Mouse (Mus musculus) R1 (cell line): ENCODE results near the gene Trim60.
A peak's percentile ranks its signal among the peaks of the same experiment; 100 is the strongest.
"Not testable (repeated sequence)": the region's sequence is repeated elsewhere in the genome, so short reads cannot be mapped to it uniquely, and the experiment has no call there.

Source experiments
- DNase-seq: peaks from one replicate; pipeline ENCODE4 v3.0.0-alpha.2; 2018; ENCODE audit warnings: low read depth, low spot score

Trim60 gene

DNA sequence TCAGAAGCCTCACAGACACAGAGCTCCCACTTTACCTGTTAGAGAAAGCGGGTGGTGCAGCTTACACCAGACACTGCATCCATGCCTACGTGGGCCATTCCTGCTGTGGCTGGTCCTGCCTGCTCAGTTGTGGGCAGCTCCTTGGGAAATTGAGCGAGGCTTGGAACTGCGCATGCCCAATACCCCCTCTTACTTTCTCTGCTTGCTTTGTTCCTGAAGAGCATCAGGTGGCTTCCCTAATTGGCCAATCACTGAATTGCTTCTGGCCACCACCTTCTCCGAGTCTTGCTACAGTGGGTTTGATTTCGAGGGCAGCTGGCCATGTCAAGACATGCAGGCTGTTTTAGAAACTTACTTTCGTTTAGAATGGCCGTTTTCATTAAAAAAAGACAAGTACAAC is at the start of gene Trim60, which contains the start of gene Trim61:
Gene Trim60, minus strand, starts transcription at position 162 of the 400 bp plus-strand sequence.
Gene Trim61, minus strand, starts transcription at position 101 of the 400 bp plus-strand sequence.
- no peak for DNase-seq

DNA sequence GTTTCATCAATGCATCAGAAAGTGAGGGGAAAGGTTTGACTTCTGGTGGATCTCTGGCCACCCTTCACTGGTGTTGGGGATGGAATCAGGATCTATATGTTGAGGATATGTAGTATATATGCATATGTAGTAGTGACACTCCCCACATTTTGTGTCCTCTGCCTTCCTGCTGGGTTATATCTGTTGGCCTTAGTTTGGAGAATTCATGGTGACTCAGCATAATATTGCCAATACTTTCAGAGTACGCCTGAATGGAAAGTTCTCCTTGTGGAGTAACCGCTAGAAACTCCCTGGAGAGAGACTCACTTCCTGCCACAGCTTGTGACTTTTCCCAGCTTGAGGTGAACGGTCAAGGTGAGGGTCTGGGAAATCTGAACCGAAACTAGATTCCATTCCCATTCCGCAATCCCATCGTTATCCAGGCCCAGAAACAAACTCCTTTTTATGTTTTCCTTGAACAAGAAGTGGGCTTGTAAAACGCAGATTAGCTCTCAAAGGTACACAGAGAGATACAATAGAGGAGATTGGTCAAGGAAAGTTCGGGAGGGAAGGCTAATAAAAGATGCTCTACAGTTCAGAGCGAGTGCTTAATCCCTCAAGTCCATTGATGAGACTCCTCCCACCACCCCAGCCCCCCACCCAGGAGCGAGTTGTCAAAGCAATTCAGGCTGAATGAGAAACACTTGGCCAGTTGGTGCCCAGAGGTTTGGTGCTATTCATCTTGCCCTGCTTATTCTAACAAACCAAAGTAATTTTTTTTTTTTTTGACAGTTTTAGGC is 49.5 kb upstream of the Trim60 start:
- peak; percentile 97 for DNase-seq

- no peak for DNase-seq
Measured at GRCm38 (mm10) chr8:65067031-65067430, 48.6 kb upstream of the Trim60 start.

DNA sequence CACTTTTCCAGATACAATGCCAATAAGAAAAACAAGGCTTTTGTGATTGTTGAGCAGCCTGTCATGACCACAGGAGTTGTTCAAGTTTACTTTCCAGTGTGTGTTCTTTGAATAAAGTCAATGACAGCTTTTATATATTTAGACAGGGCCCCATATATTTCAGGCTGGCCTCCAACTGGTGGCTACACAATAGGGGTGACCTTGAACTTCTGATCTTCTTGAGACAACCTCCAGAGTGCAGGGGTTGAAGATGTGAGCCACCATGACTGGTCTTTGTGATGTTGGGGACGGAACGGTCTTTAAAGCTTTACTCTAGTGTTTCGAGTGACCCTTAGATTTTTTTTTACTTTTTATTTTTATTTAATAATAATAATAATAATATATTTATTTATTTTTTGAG is 47.2 kb upstream of the Trim60 start:
- DNase-seq = peak; percentile 71

DNA sequence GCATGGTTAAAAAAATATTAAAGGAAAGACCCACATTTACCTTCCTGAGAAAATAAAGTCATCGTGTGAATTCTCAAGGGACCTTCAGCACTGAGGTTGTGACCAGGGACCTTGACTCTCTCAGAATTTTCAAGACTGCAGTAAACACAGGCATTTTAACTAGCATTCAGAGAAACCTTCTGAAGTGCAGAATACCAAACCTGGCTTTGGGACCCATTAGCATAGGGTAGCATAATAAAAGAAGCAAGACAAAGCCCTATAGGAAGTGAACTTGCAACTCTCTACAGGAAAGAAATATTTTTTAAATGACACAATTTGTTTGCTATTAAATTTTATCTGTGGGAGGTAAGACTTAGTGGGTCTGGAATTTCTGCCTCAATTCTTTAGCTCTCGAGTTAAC is 45.7 kb upstream of the Trim60 start:
- peak; percentile 94 for DNase-seq

- peak; percentile 78 for DNase-seq
Measured at GRCm38 (mm10) chr8:65062195-65062594, 43.8 kb upstream of the Trim60 start.

- peak; percentile 57 for DNase-seq
Measured at GRCm38 (mm10) chr8:65056722-65057121, 38.3 kb upstream of the Trim60 start.

GRCm38 (mm10) chr8:65053968-65054367 is 35.6 kb upstream of the Trim60 start:
- no peak for DNase-seq

DNA sequence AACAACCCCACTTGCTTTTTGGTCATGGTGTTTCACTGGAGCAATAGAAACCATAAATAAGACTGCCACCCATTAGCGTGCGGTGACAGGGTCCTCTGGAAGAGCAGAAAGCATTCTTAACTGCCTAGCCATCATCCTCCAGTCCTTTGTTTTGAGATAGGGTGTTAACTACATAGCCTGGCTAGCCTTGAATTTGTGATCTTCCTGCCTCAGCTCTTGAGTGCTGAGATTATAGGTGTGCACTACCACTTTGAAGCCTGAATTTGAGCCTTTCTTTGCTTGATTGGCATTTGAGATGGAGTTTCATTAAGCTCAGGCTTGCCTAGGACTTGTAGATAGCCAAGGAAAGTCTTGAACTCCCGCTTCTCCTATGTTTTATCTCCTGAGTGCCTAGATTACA is 35.2 kb upstream of the Trim60 start:
- no peak for DNase-seq

GRCm38 (mm10) chr8:65047801-65048200 is 29.4 kb upstream of the Trim60 start:
- peak; percentile 59 for DNase-seq

- peak; percentile 32 for DNase-seq
Measured at GRCm38 (mm10) chr8:65047193-65047592, 28.8 kb upstream of the Trim60 start.

- peak; percentile 99 for DNase-seq
Measured at GRCm38 (mm10) chr8:65046565-65046964, 28.2 kb upstream of the Trim60 start.

DNA sequence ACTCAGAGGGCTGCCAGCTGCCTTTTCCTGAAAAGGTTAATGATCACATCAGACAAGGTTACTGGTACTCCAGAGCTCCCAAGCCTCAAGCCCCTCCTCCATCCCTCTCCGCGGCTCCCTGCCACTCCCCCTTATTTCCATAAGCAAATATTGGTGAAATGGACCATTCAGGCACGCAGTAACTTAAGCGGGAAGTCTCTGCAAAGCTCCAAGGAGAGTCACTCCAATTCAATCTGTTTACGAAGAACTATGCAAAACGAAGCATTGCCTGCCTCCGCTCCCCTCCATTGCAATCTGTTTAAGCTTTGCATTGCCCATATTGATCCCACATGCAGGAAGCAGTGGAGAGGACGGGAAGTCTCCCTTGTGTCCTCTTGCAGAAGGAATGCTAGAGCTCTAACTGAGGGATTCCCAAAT is 18.7 kb upstream of the Trim60 start, which contains the start of gene Apela:
Gene Apela, minus strand, starts transcription at position 220 of the 417 bp plus-strand sequence.
- peak; percentile 92 for DNase-seq

DNA sequence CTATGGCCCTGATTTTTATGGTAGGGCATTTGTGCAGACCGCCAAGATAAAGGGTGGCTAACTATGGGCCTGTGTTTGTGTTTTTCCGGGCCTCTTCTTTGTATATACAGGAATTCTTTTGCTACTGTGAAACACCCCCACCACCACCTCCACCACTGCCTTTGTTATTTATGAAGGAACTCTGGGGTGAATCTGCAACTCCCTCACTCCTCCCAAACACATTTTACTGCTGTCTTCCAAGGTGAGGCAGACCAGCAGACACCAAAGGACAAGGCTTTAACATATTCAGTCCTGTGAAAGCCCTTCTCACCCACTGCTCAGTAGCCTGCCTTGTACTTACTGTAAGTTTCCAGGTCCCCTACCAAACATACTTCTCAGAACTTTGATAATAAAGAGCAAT is 15.8 kb upstream of the Trim60 start:
- DNase-seq = peak; percentile 95

DNA sequence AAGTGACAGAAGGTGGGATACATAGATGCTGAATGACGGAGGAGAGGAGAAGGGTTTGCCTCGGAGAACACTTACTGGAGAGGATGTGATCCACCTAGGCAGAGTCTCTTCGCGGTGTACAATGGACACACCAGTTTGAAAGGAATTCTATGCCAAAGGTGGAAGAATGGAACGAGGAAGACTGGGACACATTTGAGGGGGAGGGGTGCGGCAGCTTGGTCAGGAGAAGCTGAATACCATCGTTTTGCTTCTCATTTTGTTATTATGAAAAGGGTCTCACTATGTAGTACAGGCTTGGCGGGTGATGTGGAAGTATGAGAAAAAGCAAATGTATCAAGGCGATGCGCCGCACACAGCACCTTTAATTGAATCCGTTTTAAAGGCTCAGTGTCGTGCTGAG is 14.7 kb upstream of the Trim60 start:
- DNase-seq = no peak

- no peak for DNase-seq
Measured at GRCm38 (mm10) chr8:65032107-65032506, 13.7 kb upstream of the Trim60 start.

- DNase-seq = no peak
Measured at GRCm38 (mm10) chr8:65030735-65031485, 12.5 kb upstream of the Trim60 start.

GRCm38 (mm10) chr8:65029776-65030175 is 11.4 kb upstream of the Trim60 start:
- DNase-seq = no peak

GRCm38 (mm10) chr8:65028959-65029686 is 10.7 kb upstream of the Trim60 start:
- DNase-seq = peak; percentile 69

DNA sequence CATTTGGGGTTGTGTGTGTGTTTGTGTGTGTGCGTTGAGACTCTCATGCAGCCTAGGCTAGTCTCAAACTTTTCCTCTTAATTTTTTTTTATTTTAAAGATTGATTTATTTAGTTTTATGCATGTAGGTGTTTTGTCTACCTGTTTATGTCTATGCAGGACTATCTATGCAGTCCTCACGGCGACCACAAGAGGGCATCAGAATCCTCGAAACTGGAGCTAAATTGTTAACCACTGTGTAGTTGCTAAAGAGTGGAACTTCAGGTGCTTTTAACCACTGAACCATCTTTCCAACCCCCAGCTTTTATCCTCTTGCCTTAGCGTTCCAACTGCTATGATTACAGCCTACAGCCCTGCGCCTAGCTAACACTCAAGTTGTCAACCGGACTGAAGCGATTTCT is 4.1 kb upstream of the Trim60 start:
- DNase-seq = peak; percentile 62

DNA sequence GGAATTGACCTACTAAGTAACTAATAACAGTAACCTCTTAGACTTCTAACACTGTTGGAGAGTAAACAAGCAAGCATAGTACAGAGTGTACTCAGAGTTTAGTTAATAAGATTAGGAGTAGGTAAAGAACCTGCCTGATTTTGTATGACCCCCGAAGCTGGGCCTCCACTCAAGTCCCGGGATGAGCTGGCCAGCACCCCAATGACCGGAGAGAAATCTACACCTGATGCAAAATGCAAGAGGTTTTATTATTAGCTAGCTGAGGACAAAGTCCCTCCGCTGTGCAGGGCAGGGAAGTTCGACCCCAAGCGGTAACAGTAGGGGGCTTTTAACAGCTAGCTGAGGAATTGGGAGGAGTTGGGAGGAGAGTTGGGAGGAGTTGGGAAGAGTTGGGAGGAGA is 10.8 kb downstream of the Trim60 start:
- DNase-seq = not testable (repeated sequence)

GRCm38 (mm10) chr8:64998806-64999365 is 19.5 kb downstream of the Trim60 start:
- no peak for DNase-seq
